Mouse (Mus musculus): ENCODE measurements around the gene Rps16. TPM values are rescaled to one million over a fixed set of nuclear protein-coding genes. Genes with fewer than 3 reads are reported as not detected.

The Rps16 gene
- polyA plus RNA-seq, 1 experiment = 4,542 TPM

DNA sequence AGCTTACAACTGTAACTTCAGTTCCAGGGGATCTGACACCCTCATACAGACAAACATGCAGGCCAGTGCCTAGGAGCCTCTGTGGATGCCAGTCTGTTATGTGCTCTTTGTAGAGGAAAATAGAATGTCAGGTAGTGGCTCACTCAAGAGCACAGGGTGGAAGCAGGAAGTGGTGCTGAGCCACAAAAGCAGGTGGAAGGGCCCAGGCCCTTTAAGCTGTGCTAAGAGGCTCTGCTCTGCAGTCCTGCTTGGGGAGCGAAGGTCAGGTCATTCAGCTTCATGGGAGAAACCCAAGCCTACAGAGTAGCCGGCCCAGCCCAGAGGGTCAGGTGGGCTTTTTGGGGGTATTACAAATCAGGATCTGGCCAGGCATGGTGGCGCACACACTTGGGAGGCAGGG is 4.8 kb downstream of the Rps16 start:
- H3K79me2 ChIP-seq (ENCODE audit: control insufficient read depth, insufficient read depth) = peaks cover 18% of the 10 kb centered on the region
- peaks cover 28% of the 10 kb centered on the region for H3K36me3 ChIP-seq (ENCODE audit: control insufficient read depth, insufficient read depth)
- H3ac ChIP-seq (ENCODE audit: control insufficient read depth, insufficient read length) = no peak overlapping the region
- TF ChIP-seq MAX (IDR thresholded peaks at IDR 0.05; ENCODE audit: low read depth) (no peak), POLR2A (IDR thresholded peaks at IDR 0.05; ENCODE audit: insufficient read length, low read depth) (no peak), POLR2AphosphoS2 (IDR thresholded peaks at IDR 0.05; ENCODE audit: insufficient read length, low read depth) (no peak), USF1 (IDR thresholded peaks at IDR 0.05; ENCODE audit: low read depth) (no peak), E2F4 (IDR thresholded peaks at IDR 0.05; ENCODE audit: insufficient read depth) (no peak), SRF (IDR thresholded peaks at IDR 0.05; ENCODE audit: control insufficient read depth, insufficient read length, low read depth) (no peak), MYOD1 (IDR thresholded peaks at IDR 0.05; ENCODE audit: control insufficient read depth in 1 of 3, insufficient read length in 2 of 3, low read depth in 2 of 3) (no peak), CEBPB (IDR thresholded peaks at IDR 0.05; ENCODE audit: insufficient read depth, poor library complexity, severe bottlenecking) (no peak), MYOG (IDR thresholded peaks at IDR 0.05; ENCODE audit: control insufficient read depth in 1 of 3, insufficient read depth in 1 of 3, insufficient read length in 2 of 3, low read depth in 2 of 3) (no peak), TCF3 (IDR thresholded peaks at IDR 0.05; ENCODE audit: insufficient read length, low read depth) (no peak), REST (IDR thresholded peaks at IDR 0.05; ENCODE audit: insufficient read depth, insufficient read length) (no peak), TCF12 (IDR thresholded peaks at IDR 0.05; ENCODE audit: insufficient read depth, poor library complexity, severe bottlenecking) (no peak)
- no peak overlapping the region for H3K4me3 ChIP-seq
- no peaks in the 10 kb centered on the region for H3K27me3 ChIP-seq (ENCODE audit: control insufficient read depth, insufficient read depth, insufficient read length)
- no peak overlapping the region for H3K4me2 ChIP-seq (ENCODE audit: low read depth)

DNA sequence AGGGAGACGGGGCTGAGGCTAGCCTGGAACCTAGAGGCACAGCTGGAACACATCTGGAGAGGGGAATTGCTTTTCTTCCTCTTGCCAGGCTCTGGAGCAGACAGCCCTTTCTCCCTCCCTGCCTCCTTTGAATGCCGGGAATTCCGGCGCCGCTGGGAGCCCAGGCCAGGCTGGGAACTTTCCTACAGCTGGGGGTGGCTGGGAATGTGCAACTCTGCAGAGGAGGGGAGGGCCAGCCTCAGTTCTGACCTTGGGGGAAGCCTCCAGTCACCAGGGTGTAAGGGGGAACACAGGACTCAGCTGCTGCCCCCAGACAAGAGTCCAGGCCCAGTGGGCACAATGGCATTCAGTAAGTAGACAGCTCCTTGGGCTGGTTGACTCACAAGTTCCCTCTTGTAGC is 6.5 kb downstream of the Rps16 start:
- Histone ChIP-seq H3K4me2 (ENCODE audit: low read depth) (no peak overlapping the region), H3K36me3 (ENCODE audit: control insufficient read depth, insufficient read depth) (peaks cover 27% of the 10 kb centered on the region), H3ac (ENCODE audit: control insufficient read depth, insufficient read length) (no peak overlapping the region), H3K27me3 (ENCODE audit: control insufficient read depth, insufficient read depth, insufficient read length) (no peaks in the 10 kb centered on the region), H3K4me3 (no peak overlapping the region), H3K79me2 (ENCODE audit: control insufficient read depth, insufficient read depth) (peaks cover 5% of the 10 kb centered on the region)
- TF ChIP-seq MYOD1 (IDR thresholded peaks at IDR 0.05; ENCODE audit: control insufficient read depth in 1 of 3, insufficient read length in 2 of 3, low read depth in 2 of 3) = peak in 1 of 3 experiments; percentile 6
- no peak for TF ChIP-seq E2F4 (IDR thresholded peaks at IDR 0.05; ENCODE audit: insufficient read depth)
- TF ChIP-seq MAX (IDR thresholded peaks at IDR 0.05; ENCODE audit: low read depth) = no peak
- no peak for TF ChIP-seq REST (IDR thresholded peaks at IDR 0.05; ENCODE audit: insufficient read depth, insufficient read length)
- TF ChIP-seq CEBPB (IDR thresholded peaks at IDR 0.05; ENCODE audit: insufficient read depth, poor library complexity, severe bottlenecking) = no peak
- TF ChIP-seq MYOG (IDR thresholded peaks at IDR 0.05; ENCODE audit: control insufficient read depth in 1 of 3, insufficient read depth in 1 of 3, insufficient read length in 2 of 3, low read depth in 2 of 3) = peak in 1 of 3 experiments; percentile 60
- no peak for TF ChIP-seq TCF3 (IDR thresholded peaks at IDR 0.05; ENCODE audit: insufficient read length, low read depth)
- TF ChIP-seq SRF (IDR thresholded peaks at IDR 0.05; ENCODE audit: control insufficient read depth, insufficient read length, low read depth) = no peak
- TF ChIP-seq POLR2AphosphoS2 (IDR thresholded peaks at IDR 0.05; ENCODE audit: insufficient read length, low read depth) = no peak
- TF ChIP-seq USF1 (IDR thresholded peaks at IDR 0.05; ENCODE audit: low read depth) = no peak
- TF ChIP-seq POLR2A (IDR thresholded peaks at IDR 0.05; ENCODE audit: insufficient read length, low read depth) = peak; percentile 10
- no peak for TF ChIP-seq TCF12 (IDR thresholded peaks at IDR 0.05; ENCODE audit: insufficient read depth, poor library complexity, severe bottlenecking)

DNA sequence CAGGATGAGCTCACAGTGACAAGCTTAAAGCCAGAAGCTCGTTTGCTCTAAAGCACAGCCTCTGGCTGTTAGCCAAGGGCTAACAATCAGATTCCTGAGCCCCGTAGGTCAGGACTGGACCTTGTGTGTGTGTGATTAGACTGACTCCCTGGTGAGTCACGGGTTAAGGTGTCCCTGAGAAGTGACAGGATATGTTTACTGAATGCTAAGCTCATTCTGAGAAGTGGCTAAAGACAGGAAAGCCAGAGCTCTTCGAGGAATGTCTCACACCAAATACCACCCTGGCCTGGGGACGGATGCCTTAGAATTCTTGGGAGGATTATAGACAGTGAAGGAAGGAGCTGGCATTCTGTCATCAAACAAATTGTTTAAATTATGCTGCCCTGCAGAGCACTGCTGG is 7.5 kb downstream of the Rps16 start:
- Histone ChIP-seq H3K36me3 (ENCODE audit: control insufficient read depth, insufficient read depth) (peaks cover 17% of the 10 kb centered on the region), H3ac (ENCODE audit: control insufficient read depth, insufficient read length) (no peak overlapping the region), H3K4me2 (ENCODE audit: low read depth) (peak overlapping the region; percentile 2)

DNA sequence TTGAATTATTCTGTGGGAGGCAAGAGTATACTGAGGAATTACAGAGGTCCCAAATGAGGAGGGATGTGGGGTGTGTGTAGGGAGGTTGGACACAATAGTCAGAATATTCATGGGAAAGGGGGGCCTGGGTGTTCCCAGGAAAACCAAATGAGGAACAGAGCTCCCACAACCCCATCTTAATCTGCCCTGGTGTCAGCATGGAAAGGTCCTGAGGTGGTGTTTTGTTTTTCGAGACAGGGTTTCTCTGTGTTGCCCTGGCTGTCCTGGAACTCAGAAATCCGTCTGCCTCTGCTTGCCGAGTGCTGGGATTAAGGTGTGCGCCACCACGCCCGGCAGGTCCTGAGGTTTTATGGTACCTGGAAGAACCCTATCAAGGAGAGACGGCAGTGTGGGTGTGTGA is 8.0 kb downstream of the Rps16 start:
- Histone ChIP-seq H3K27me3 (ENCODE audit: control insufficient read depth, insufficient read depth, insufficient read length) (no peaks in the 10 kb centered on the region), H3K4me3 (no peak overlapping the region), H3K36me3 (ENCODE audit: control insufficient read depth, insufficient read depth) (peaks cover 12% of the 10 kb centered on the region), H3ac (ENCODE audit: control insufficient read depth, insufficient read length) (no peak overlapping the region), H3K79me2 (ENCODE audit: control insufficient read depth, insufficient read depth) (no peaks in the 10 kb centered on the region), H3K4me2 (ENCODE audit: low read depth) (peak overlapping the region; percentile 2)
- TF ChIP-seq SRF (IDR thresholded peaks at IDR 0.05; ENCODE audit: control insufficient read depth, insufficient read length, low read depth) (no peak), CEBPB (IDR thresholded peaks at IDR 0.05; ENCODE audit: insufficient read depth, poor library complexity, severe bottlenecking) (no peak)

More for the DNA sequence above, 7.5 kb downstream of the Rps16 start:
- no peaks in the 10 kb centered on the region for H3K79me2 ChIP-seq (ENCODE audit: control insufficient read depth, insufficient read depth)
- no peak overlapping the region for H3K4me3 ChIP-seq
- no peak for TF ChIP-seq SRF (IDR thresholded peaks at IDR 0.05; ENCODE audit: control insufficient read depth, insufficient read length, low read depth)
- no peak for TF ChIP-seq CEBPB (IDR thresholded peaks at IDR 0.05; ENCODE audit: insufficient read depth, poor library complexity, severe bottlenecking)
- TF ChIP-seq MYOG (IDR thresholded peaks at IDR 0.05; ENCODE audit: control insufficient read depth in 1 of 3, insufficient read depth in 1 of 3, insufficient read length in 2 of 3, low read depth in 2 of 3) = no peak
- no peak for TF ChIP-seq POLR2A (IDR thresholded peaks at IDR 0.05; ENCODE audit: insufficient read length, low read depth)
- TF ChIP-seq TCF12 (IDR thresholded peaks at IDR 0.05; ENCODE audit: insufficient read depth, poor library complexity, severe bottlenecking) = no peak
- TF ChIP-seq MAX (IDR thresholded peaks at IDR 0.05; ENCODE audit: low read depth) = no peak
- TF ChIP-seq POLR2AphosphoS2 (IDR thresholded peaks at IDR 0.05; ENCODE audit: insufficient read length, low read depth) = no peak
- TF ChIP-seq E2F4 (IDR thresholded peaks at IDR 0.05; ENCODE audit: insufficient read depth) = no peak
- TF ChIP-seq MYOD1 (IDR thresholded peaks at IDR 0.05; ENCODE audit: control insufficient read depth in 1 of 3, insufficient read length in 2 of 3, low read depth in 2 of 3) = no peak
- no peak for TF ChIP-seq REST (IDR thresholded peaks at IDR 0.05; ENCODE audit: insufficient read depth, insufficient read length)
- no peak for TF ChIP-seq USF1 (IDR thresholded peaks at IDR 0.05; ENCODE audit: low read depth)
- TF ChIP-seq TCF3 (IDR thresholded peaks at IDR 0.05; ENCODE audit: insufficient read length, low read depth) = no peak
- no peaks in the 10 kb centered on the region for H3K27me3 ChIP-seq (ENCODE audit: control insufficient read depth, insufficient read depth, insufficient read length)

DNA sequence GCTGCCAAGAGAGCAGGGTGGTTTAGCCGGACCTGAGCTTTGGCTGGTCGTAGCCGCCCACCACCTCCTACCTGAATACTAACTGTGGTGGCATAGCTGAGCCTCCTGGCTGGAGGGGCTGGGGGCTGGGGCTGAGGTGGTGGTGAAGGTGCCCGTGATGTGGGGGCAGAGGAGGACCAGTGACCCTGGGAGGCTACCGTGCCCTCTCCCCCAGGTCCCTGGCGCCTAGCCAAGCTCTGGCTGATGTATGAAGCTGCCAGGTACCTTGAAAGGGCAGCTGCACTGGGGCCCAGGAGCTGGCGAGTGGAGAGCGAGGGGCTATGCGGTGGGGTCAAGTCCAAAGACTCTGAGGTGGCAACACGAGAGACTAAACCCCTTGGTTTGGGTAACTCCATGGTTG is 9.4 kb downstream of the Rps16 start:
- Histone ChIP-seq H3K4me2 (ENCODE audit: low read depth) (no peak overlapping the region), H3K36me3 (ENCODE audit: control insufficient read depth, insufficient read depth) (no peaks in the 10 kb centered on the region), H3K27me3 (ENCODE audit: control insufficient read depth, insufficient read depth, insufficient read length) (no peaks in the 10 kb centered on the region), H3K79me2 (ENCODE audit: control insufficient read depth, insufficient read depth) (no peaks in the 10 kb centered on the region), H3ac (ENCODE audit: control insufficient read depth, insufficient read length) (no peak overlapping the region), H3K4me3 (no peak overlapping the region)
- no peak for TF ChIP-seq POLR2A (IDR thresholded peaks at IDR 0.05; ENCODE audit: insufficient read length, low read depth)
- peak; percentile 10 for TF ChIP-seq POLR2AphosphoS2 (IDR thresholded peaks at IDR 0.05; ENCODE audit: insufficient read length, low read depth)
- TF ChIP-seq USF1 (IDR thresholded peaks at IDR 0.05; ENCODE audit: low read depth) = no peak
- no peak for TF ChIP-seq CEBPB (IDR thresholded peaks at IDR 0.05; ENCODE audit: insufficient read depth, poor library complexity, severe bottlenecking)
- no peak for TF ChIP-seq REST (IDR thresholded peaks at IDR 0.05; ENCODE audit: insufficient read depth, insufficient read length)
- no peak for TF ChIP-seq TCF12 (IDR thresholded peaks at IDR 0.05; ENCODE audit: insufficient read depth, poor library complexity, severe bottlenecking)
- TF ChIP-seq SRF (IDR thresholded peaks at IDR 0.05; ENCODE audit: control insufficient read depth, insufficient read length, low read depth) = no peak
